Mouse (Mus musculus): ENCODE results near the gene Vav3.

DNA sequence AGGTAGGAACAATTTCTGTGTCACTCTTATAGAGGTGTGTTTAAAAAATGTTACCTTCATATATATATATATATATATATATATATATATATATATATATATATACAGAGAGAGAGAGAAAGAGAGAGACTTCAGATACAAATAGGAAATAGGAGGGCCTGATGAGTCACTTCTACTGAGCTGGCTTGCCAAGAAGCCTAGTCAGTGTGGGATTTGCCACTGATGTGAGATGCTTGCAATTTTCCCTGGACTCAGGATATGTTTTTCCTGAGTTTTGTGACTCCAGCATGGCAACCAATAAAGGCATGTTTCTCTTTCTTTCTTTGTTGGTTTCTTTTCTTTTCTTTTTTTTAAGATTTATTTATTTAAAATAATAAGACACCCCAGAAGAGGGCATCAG, 374.0 kb downstream of the Vav3 start:
- TF ChIP-seq SMC3 (IDR thresholded peaks at IDR 0.05; ENCODE audit: low read depth, low read length), result no peak
- no peak for TF ChIP-seq SIN3A (IDR thresholded peaks at IDR 0.05; ENCODE audit: low read length)
- TF ChIP-seq MAX (IDR thresholded peaks at IDR 0.05; ENCODE audit: low read length), result no peak
- no peak for TF ChIP-seq CTCF (conservative IDR thresholded peaks at IDR 0.05 in 1 of 2, IDR thresholded peaks at IDR 0.05 in 1 of 2; ENCODE audit: low read depth in 2 of 2, low read length in 2 of 2)
- TF ChIP-seq GABPA (IDR thresholded peaks at IDR 0.05; ENCODE audit: insufficient replicate concordance, low read depth, low read length), result no peak
- TF ChIP-seq POLR2A (IDR thresholded peaks at IDR 0.05; ENCODE audit: low read depth, low read length), result no peak
- TF ChIP-seq TBP (conservative IDR thresholded peaks at IDR 0.05; ENCODE audit: low read depth, low read length), result no peak
- no peak for TF ChIP-seq JUN (IDR thresholded peaks at IDR 0.05; ENCODE audit: insufficient read depth, low read depth, low read length)
- TF ChIP-seq ZKSCAN1 (IDR thresholded peaks at IDR 0.05; ENCODE audit: borderline replicate concordance, low read depth, low read length), result no peak
- no peak for TF ChIP-seq EP300 (IDR thresholded peaks at IDR 0.05; ENCODE audit: low read length)
- TF ChIP-seq ZC3H11A (IDR thresholded peaks at IDR 0.05; ENCODE audit: low read depth, low read length), result no peak
- no peak for TF ChIP-seq NELFE (IDR thresholded peaks at IDR 0.05; ENCODE audit: low read depth, low read length)
- no peak for TF ChIP-seq CHD2 (IDR thresholded peaks at IDR 0.05; ENCODE audit: low read length)
- no peak for TF ChIP-seq RCOR1 (conservative IDR thresholded peaks at IDR 0.05; ENCODE audit: low read depth, low read length)
